Mouse (Mus musculus): Measurements from ENCODE around the gene Dot1l. TPM values are rescaled to one million over a fixed set of nuclear protein-coding genes. Genes with fewer than 3 reads are reported as not detected.

Dot1l gene
- polyA plus RNA-seq, 1 experiment from 2014 or later: 25.7 TPM

GRCm38 (mm10) chr10:80742180-80742978 lies 12.6 kb upstream of the Dot1l start, which contains the start of gene Ap3d1:
Gene Ap3d1 (minus strand): TSS chr10:80742264.
- peak within 1 kb of the TSS; percentile 94 for H3K4me3 ChIP-seq
- peak; percentile 98 for ATAC-seq (ENCODE audit: insufficient number of reproducible peaks, low FRiP score)

DNA sequence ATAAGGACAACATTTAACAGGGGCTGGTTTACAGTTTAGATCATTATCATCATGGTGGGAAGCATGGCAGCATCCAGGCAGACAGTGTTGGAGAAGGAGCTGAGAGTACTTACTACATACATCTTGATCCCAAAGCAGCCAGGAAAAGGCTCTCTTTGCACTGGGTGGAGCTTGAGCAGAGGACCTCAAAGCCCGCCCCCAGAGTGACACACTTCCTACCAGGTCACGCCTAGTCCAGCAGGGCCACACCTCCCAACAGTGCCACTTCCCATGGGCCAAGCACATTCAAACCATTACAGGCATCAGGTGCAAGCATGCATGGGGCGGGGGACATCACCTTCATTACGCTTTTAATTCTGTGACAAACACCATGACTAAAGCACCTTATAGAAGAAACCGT lies 10.7 kb upstream of the Dot1l start:
- Histone ChIP-seq H3K9me3 (replicated peaks) (no peaks in the 10 kb centered on the region), H3K27me3 (replicated peaks) (no peaks in the 10 kb centered on the region), H3K9ac (no peak overlapping the region), H3K27ac (ENCODE audit: poor library complexity, severe bottlenecking) (no peak overlapping the region), H3K4me2 (no peak overlapping the region), H3K36me3 (no peaks in the 10 kb centered on the region), H3K4me1 (replicated peaks) (peaks cover 35% of the 10 kb centered on the region), H3K4me3 (no peak overlapping the region)
- peak; percentile 54 for ATAC-seq (ENCODE audit: insufficient number of reproducible peaks, low FRiP score)
- 32% methylated on average over 5 of the region's 5 CpGs for WGBS

More at GRCm38 (mm10) chr10:80742180-80742978, 12.6 kb upstream of the Dot1l start, which contains the start of gene Ap3d1:
- Histone ChIP-seq H3K4me2 (peak within 1 kb of the TSS; percentile 97), H3K27me3 (replicated peaks) (no peaks in the 10 kb centered on the region), H3K9me3 (replicated peaks) (no peaks in the 10 kb centered on the region), H3K4me1 (replicated peaks) (peaks cover 38% of the 10 kb centered on the region), H3K36me3 (peaks cover 8% of the 10 kb centered on the region; the same call in 1 of the 2 replicates), H3K9ac (peak within 1 kb of the TSS; percentile 91), H3K27ac (ENCODE audit: poor library complexity, severe bottlenecking) (peak within 1 kb of the TSS; percentile 72)
- WGBS: 2% methylated on average over 25 of the region's 25 CpGs

GRCm38 (mm10) chr10:80747410-80747809 lies 7.6 kb upstream of the Dot1l start:
- Histone ChIP-seq H3K36me3 (no peaks in the 10 kb centered on the region), H3K27ac (ENCODE audit: poor library complexity, severe bottlenecking) (no peak overlapping the region), H3K4me3 (no peak overlapping the region), H3K4me2 (no peak overlapping the region), H3K27me3 (replicated peaks) (no peaks in the 10 kb centered on the region), H3K9me3 (replicated peaks) (no peaks in the 10 kb centered on the region), H3K9ac (no peak overlapping the region), H3K4me1 (replicated peaks) (peaks cover 34% of the 10 kb centered on the region)
- ATAC-seq (ENCODE audit: insufficient number of reproducible peaks, low FRiP score): no peak
- WGBS: 14% methylated on average over 3 of the region's 3 CpGs

- H3K27ac ChIP-seq (ENCODE audit: poor library complexity, severe bottlenecking): no peak overlapping the region
- WGBS: 9% methylated on average over 6 of the region's 6 CpGs
- no peak overlapping the region for H3K9ac ChIP-seq
- H3K4me1 ChIP-seq (replicated peaks): peaks cover 35% of the 10 kb centered on the region
- H3K9me3 ChIP-seq (replicated peaks): no peaks in the 10 kb centered on the region
- no peak for ATAC-seq (ENCODE audit: insufficient number of reproducible peaks, low FRiP score)
- H3K36me3 ChIP-seq: no peaks in the 10 kb centered on the region
- H3K4me2 ChIP-seq: no peak overlapping the region
- no peak overlapping the region for H3K4me3 ChIP-seq
- no peaks in the 10 kb centered on the region for H3K27me3 ChIP-seq (replicated peaks)
Measured at GRCm38 (mm10) chr10:80748609-80749008, 6.4 kb upstream of the Dot1l start.

DNA sequence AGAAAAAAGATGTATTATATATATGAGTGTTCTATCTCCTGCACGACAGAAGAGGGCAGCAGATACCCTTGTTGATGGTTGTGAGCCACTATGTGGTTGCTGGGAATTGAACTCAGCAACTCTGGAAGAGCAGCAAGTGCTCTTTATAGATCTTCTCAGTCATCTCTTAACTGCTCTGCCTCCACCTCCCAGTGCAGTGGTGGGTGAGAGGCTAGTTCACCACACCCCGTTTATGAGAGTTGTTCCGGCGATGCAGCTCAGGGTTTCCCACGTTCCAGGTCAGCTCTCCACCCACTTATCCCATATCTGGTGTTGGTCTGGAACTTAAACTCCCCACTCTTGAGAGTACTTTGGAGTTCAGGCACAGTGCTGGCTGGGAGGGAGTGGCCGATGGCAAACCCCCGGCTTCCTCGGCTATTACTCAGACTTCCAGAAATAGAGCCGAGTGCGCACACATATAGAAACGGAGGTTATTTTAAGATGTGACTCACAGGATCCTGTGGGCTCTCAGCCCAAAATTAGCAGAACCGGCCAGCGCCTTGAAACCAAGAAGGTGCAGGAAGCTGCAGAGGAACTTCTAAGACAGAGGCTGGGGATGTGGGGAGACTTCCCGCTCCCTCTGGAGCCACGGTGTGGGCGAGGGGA lies 3.7 kb upstream of the Dot1l start:
- peak; percentile 62 for ATAC-seq (ENCODE audit: insufficient number of reproducible peaks, low FRiP score)
- peak overlapping the region; percentile 71 for H3K4me2 ChIP-seq
- H3K27ac ChIP-seq (ENCODE audit: poor library complexity, severe bottlenecking): peak overlapping the region; percentile 99
- H3K4me3 ChIP-seq: peak overlapping the region; percentile 42
- H3K9me3 ChIP-seq (replicated peaks): no peaks in the 10 kb centered on the region
- H3K4me1 ChIP-seq (replicated peaks): peaks cover 40% of the 10 kb centered on the region
- no peaks in the 10 kb centered on the region for H3K27me3 ChIP-seq (replicated peaks)
- no peaks in the 10 kb centered on the region for H3K36me3 ChIP-seq
- peak overlapping the region; percentile 72 for H3K9ac ChIP-seq
- 2% methylated on average over 16 of the region's 16 CpGs for WGBS

DNA sequence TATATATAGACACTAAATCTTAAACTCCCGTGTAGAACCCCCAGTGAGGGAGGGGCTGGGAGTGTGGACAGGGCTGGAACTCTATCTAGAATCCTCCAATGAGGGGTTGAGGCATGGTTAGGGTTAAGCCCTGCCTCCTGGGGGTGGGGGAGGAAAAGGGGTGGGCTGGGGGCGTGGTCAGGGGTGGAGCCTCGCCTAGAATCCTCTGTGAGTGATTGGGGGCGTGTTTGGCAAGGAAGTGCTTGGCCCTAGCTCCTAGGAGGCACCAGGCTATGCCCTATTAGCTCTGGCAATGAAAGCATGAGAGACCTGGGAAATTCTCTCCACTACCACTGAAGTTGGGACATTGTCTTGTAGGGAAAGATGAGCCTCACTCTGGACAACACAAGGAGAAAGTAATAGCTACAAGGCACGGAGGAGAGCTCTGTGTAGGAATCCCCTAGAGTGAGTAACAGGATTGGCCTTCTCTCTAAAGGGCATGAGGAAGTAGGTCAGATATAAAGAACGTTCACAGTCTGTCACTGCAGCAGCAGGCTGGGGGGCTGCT lies 2.9 kb upstream of the Dot1l start:
- Histone ChIP-seq H3K9me3 (replicated peaks) (no peaks in the 10 kb centered on the region), H3K27me3 (replicated peaks) (no peaks in the 10 kb centered on the region), H3K27ac (ENCODE audit: poor library complexity, severe bottlenecking) (peak overlapping the region; percentile 99), H3K4me3 (peak overlapping the region; percentile 42), H3K9ac (peak overlapping the region; percentile 72), H3K36me3 (no peaks in the 10 kb centered on the region), H3K4me1 (replicated peaks) (peaks cover 49% of the 10 kb centered on the region), H3K4me2 (peak overlapping the region; percentile 71)
- 3% methylated on average over 6 of the region's 6 CpGs for WGBS
- ATAC-seq (ENCODE audit: insufficient number of reproducible peaks, low FRiP score): peak; percentile 76

DNA sequence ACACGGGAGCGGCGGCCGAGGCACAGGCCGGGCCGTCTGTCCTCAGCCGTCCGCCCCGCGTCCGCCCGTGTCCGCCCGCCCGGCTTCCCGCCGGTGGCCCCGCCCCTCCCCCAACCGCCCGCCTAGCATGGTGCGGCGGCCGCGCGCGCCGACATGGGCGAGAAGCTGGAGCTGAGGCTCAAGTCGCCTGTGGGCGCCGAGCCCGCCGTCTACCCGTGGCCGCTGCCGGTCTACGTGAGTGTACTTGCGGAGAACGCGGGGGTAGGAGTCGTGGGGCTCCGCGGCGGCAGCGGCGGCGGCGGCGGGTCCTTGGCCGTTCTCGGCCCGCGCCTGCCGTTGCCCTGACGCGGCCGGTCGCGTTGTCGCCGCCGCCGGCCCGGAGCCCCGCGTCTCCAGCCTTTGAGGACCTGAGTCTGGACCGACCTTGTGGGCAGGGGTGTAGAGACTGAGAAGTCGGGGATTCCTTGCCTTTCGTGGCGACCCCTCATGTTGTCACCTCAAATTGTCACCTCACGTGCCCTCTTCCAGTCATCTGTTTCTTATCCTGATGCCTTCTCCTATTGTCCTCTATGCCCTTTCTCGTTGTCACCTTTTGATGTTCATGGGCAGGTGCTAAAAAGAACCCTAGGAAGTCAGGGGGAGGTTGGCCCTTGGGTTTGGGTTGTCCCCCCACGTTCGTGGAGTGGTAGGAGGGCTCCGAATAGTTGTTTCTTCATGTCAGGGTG lies 447 bp downstream of the Dot1l start:
- WGBS: under 1% methylated on average over 73 of the region's 75 CpGs
- peaks cover 73% of the 10 kb centered on the region for H3K4me1 ChIP-seq (replicated peaks)
- H3K9me3 ChIP-seq (replicated peaks): no peaks in the 10 kb centered on the region
- H3K4me2 ChIP-seq: peak overlapping the region; percentile 93
- H3K27ac ChIP-seq (ENCODE audit: poor library complexity, severe bottlenecking): peak overlapping the region; percentile 83
- H3K36me3 ChIP-seq: no peaks in the 10 kb centered on the region
- ATAC-seq (ENCODE audit: insufficient number of reproducible peaks, low FRiP score): peak; percentile 31
- no peaks in the 10 kb centered on the region for H3K27me3 ChIP-seq (replicated peaks)
- peak overlapping the region; percentile 98 for H3K9ac ChIP-seq
- peak overlapping the region; percentile 95 for H3K4me3 ChIP-seq

- no peak for ATAC-seq (ENCODE audit: insufficient number of reproducible peaks, low FRiP score)
- 18% methylated on average over 3 of the region's 3 CpGs for WGBS
Measured at GRCm38 (mm10) chr10:80756099-80756498, 1.1 kb downstream of the Dot1l start.

GRCm38 (mm10) chr10:80756509-80756908 lies 1.5 kb downstream of the Dot1l start:
- no peaks in the 10 kb centered on the region for H3K9me3 ChIP-seq (replicated peaks)
- 56% methylated on average over 2 of the region's 2 CpGs for WGBS
- H3K9ac ChIP-seq: peak overlapping the region; percentile 98
- peak overlapping the region; percentile 93 for H3K4me2 ChIP-seq
- peak overlapping the region; percentile 95 for H3K4me3 ChIP-seq
- ATAC-seq (ENCODE audit: insufficient number of reproducible peaks, low FRiP score): no peak
- H3K36me3 ChIP-seq: no peaks in the 10 kb centered on the region
- no peaks in the 10 kb centered on the region for H3K27me3 ChIP-seq (replicated peaks)
- H3K4me1 ChIP-seq (replicated peaks): peaks cover 75% of the 10 kb centered on the region
- H3K27ac ChIP-seq (ENCODE audit: poor library complexity, severe bottlenecking): peak overlapping the region; percentile 83; the same call in 1 of the 2 replicates

More at GRCm38 (mm10) chr10:80756099-80756498, 1.1 kb downstream of the Dot1l start:
- Histone ChIP-seq H3K27ac (ENCODE audit: poor library complexity, severe bottlenecking) (peak overlapping the region; percentile 83), H3K4me1 (replicated peaks) (peaks cover 74% of the 10 kb centered on the region), H3K9ac (peak overlapping the region; percentile 98), H3K27me3 (replicated peaks) (no peaks in the 10 kb centered on the region), H3K4me2 (peak overlapping the region; percentile 93), H3K4me3 (peak overlapping the region; percentile 95), H3K36me3 (no peaks in the 10 kb centered on the region), H3K9me3 (replicated peaks) (no peaks in the 10 kb centered on the region)

DNA sequence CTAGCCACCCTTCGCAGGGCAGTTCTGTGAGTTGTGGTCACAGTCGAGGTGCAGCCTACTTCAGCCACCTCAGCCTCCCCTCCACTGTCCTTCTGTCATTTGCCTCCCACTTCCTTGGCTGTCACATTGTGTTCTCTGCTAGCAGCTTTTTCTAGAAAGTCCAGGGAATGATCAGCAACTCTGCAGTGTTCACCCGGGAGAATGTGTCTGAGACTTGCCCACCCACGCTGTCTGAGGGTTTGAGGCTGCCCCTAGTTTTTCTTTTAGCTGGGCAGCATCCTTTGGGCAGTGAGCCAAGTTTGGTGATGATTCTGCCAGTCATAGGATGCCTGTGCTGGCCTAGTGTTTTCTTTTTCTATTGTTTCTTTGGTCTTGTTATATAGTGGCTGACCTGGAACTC lies 2.0 kb downstream of the Dot1l start:
- 63% methylated on average over 4 of the region's 4 CpGs for WGBS
- Histone ChIP-seq H3K27me3 (replicated peaks) (no peaks in the 10 kb centered on the region), H3K4me1 (replicated peaks) (peaks cover 76% of the 10 kb centered on the region), H3K4me3 (peak overlapping the region; percentile 95), H3K4me2 (peak overlapping the region; percentile 93), H3K9ac (peak overlapping the region; percentile 98), H3K9me3 (replicated peaks) (no peaks in the 10 kb centered on the region), H3K36me3 (no peaks in the 10 kb centered on the region), H3K27ac (ENCODE audit: poor library complexity, severe bottlenecking) (peak overlapping the region; percentile 12; the same call in 1 of the 2 replicates)
- no peak for ATAC-seq (ENCODE audit: insufficient number of reproducible peaks, low FRiP score)

Measured in heart, embryonic 12.5 days (tissue).